Mouse (Mus musculus): Measurements from ENCODE around the gene Wls.

Wls gene

DNA sequence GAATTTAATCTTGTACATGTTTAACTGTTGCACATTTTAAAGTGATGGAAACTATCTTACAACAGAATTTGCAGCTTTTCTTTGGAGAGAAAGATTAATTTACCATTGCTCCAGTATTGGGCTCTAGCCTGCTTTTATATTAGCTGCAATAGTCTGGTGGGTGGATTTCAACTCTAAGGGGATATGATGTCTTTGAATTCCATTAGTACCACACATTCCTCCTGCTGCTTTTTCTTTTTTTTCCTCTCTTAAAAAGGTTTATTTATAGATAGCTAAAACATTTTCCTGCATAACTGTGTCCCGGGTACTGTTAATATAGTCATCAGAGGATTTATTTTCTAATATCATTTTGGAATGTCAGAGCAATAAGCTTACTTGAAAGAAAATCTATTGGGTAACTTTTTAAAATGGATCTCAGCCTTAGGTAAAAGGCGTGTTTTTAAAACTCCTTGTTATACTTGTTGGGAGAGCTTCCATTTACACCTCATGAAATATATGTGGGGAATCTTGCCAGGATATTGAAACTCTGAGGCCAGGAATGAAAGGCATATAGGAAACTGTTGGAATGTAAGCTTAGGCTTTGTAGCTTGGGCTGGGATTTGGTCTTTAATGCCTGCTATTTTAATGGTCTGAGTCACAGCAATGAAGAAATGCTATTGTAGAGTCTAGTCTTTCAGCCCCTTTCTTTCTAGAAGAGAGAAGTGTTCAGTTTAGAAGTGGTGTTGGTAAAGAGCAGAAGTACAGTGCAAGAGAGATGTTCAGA lies 78.0 kb downstream of the Wls start:
- DNase-seq (ENCODE audit: low spot score): no peak

Measured in c-Kit-positive CD71-positive TER-119-positive erythroid progenitor cells, embryonic 14.5 days (primary cell).